Mouse (Mus musculus) forebrain, embryonic 14.5 days (tissue): ENCODE data around the gene Col27a1. TPM values are rescaled to one million over a fixed set of nuclear protein-coding genes. Genes with fewer than 3 reads are reported as not detected.
A peak's percentile ranks its signal among the peaks of the same experiment; 100 is the strongest.

Source experiments
- ATAC-seq: fragments of 200-750 bp; cut with Nextera tagmentation; 2 replicates; pipeline ENCODE4 v1.8.0; 2017; ENCODE audit warnings: mild to moderate bottlenecking, moderate library complexity
- DNase-seq: peaks from one replicate; pipeline ENCODE4 v3.0.0-alpha.2; 2015; ENCODE audit warnings: low spot score
- H3K27ac ChIP-seq: fragments of 300-500 bp; sonication (generic); 2 replicates; pipeline ENCODE4 v1.5.1; 2014; ENCODE audit warnings: low read depth, mild to moderate bottlenecking, control low read depth, low read length, moderate library complexity
- H3K27me3 ChIP-seq: fragments of 300-500 bp; sonication (generic); replicated peaks from 2 replicates; pipeline ENCODE4 v1.6.1; 2014; ENCODE audit warnings: low read length, control low read depth, mixed read lengths; ENCODE audit not compliant: control insufficient read depth, insufficient read depth
- H3K36me3 ChIP-seq: fragments of 300-500 bp; sonication (generic); 2 replicates; pipeline ENCODE4 v1.6.1; 2014; ENCODE audit warnings: low read length, control low read depth; ENCODE audit not compliant: control insufficient read depth, insufficient read depth
- H3K4me1 ChIP-seq: fragments of 300-500 bp; sonication (generic); 2 replicates; pipeline ENCODE4 v1.6.1; 2014; ENCODE audit warnings: antibody characterized with exemption, low read length, control low read depth; ENCODE audit not compliant: control insufficient read depth, insufficient read depth
- H3K4me2 ChIP-seq: fragments of 300-500 bp; sonication (generic); 2 replicates; pipeline ENCODE4 v1.6.1; 2014; ENCODE audit warnings: mild to moderate bottlenecking, control low read depth, low read length
- H3K4me3 ChIP-seq: fragments of 300-500 bp; sonication (generic); 2 replicates; pipeline ENCODE4 v1.5.1; 2014; ENCODE audit warnings: low read depth, low read length, control low read depth
- H3K9ac ChIP-seq: fragments of 300-500 bp; sonication (generic); 2 replicates; pipeline ENCODE4 v1.6.1; 2014; ENCODE audit warnings: mild to moderate bottlenecking, low read length, control low read depth, moderate library complexity
- H3K9me3 ChIP-seq: fragments of 300-500 bp; sonication (generic); replicated peaks from 2 replicates; pipeline ENCODE4 v1.6.1; 2016; ENCODE audit warnings: low read length, control low read depth, mixed read lengths; ENCODE audit not compliant: control insufficient read depth
- WGBS: fragments of 180-500 bp; shearing (Covaris S2); extraction: QIAGEN DNeasy Blood & Tissue Kit; methylation state at CpG from one replicate; pipeline ENCODE4 v1.1.7; 2014; 5-methylcytosine and 5-hydroxymethylcytosine counted together
- polyA plus RNA-seq: library from polyadenylated mRNA; unstranded; fragments of >200 nt; fragmentation: Nextera tagmentation; extraction: Ambion mirVana; gene quantifications from 2 replicates; pipeline ENCODE4 v1.2.1, GENCODE M21; 2014

The Col27a1 gene
- polyA plus RNA-seq, 1 experiment from 2014 or later = 0.57 TPM

- ATAC-seq (no peak), DNase-seq (no peak)
- Histone ChIP-seq H3K4me1 (peaks cover 16% of the 10 kb centered on the region), H3K9ac (no peak overlapping the region), H3K36me3 (no peaks in the 10 kb centered on the region), H3K4me2 (no peak overlapping the region), H3K4me3 (no peak overlapping the region), H3K9me3 (no peaks in the 10 kb centered on the region), H3K27me3 (no peaks in the 10 kb centered on the region), H3K27ac (no peak overlapping the region)
- WGBS = 63% methylated on average over 1 of the region's 1 CpGs
These were observed 17.3 kb downstream of the Col27a1 start for GRCm38 (mm10) chr4:63231121-63231520.

GRCm38 (mm10) chr4:63232542-63233020, 18.8 kb downstream of the Col27a1 start:
- Histone ChIP-seq H3K27me3 (no peaks in the 10 kb centered on the region), H3K4me3 (no peak overlapping the region)

GRCm38 (mm10) chr4:63233557-63234452, 20.0 kb downstream of the Col27a1 start:
- no peak overlapping the region for H3K4me2 ChIP-seq

More at GRCm38 (mm10) chr4:63232542-63233020, 18.8 kb downstream of the Col27a1 start:
- peaks cover 10% of the 10 kb centered on the region for H3K4me1 ChIP-seq
- no peak for ATAC-seq
- no peak overlapping the region for H3K4me2 ChIP-seq
- WGBS = 48% methylated on average over 2 of the region's 2 CpGs
- DNase-seq = no peak
- H3K36me3 ChIP-seq = no peaks in the 10 kb centered on the region
- no peaks in the 10 kb centered on the region for H3K9me3 ChIP-seq
- no peak overlapping the region for H3K9ac ChIP-seq
- H3K27ac ChIP-seq = no peak overlapping the region

GRCm38 (mm10) chr4:63234852-63235251, 21.0 kb downstream of the Col27a1 start:
- Histone ChIP-seq H3K9ac (no peak overlapping the region), H3K4me3 (no peak overlapping the region), H3K4me2 (no peak overlapping the region), H3K27ac (no peak overlapping the region), H3K9me3 (no peaks in the 10 kb centered on the region), H3K4me1 (peaks cover 12% of the 10 kb centered on the region), H3K27me3 (no peaks in the 10 kb centered on the region), H3K36me3 (no peaks in the 10 kb centered on the region)
- 90% methylated on average over 5 of the region's 5 CpGs for WGBS
- no peak for ATAC-seq
- DNase-seq = no peak

More at GRCm38 (mm10) chr4:63233557-63234452, 20.0 kb downstream of the Col27a1 start:
- H3K27ac ChIP-seq = no peak overlapping the region
- WGBS = 74% methylated on average over 7 of the region's 7 CpGs
- no peak overlapping the region for H3K4me3 ChIP-seq
- no peaks in the 10 kb centered on the region for H3K36me3 ChIP-seq
- DNase-seq = peak; percentile 56
- H3K9ac ChIP-seq = no peak overlapping the region
- H3K4me1 ChIP-seq = peaks cover 19% of the 10 kb centered on the region
- H3K27me3 ChIP-seq = no peaks in the 10 kb centered on the region
- H3K9me3 ChIP-seq = no peaks in the 10 kb centered on the region
- no peak; the same call in 1 of the 2 replicates for ATAC-seq

GRCm38 (mm10) chr4:63236235-63236634, 22.4 kb downstream of the Col27a1 start:
- H3K27ac ChIP-seq = no peak overlapping the region
- 67% methylated on average over 2 of the region's 2 CpGs for WGBS
- H3K4me1 ChIP-seq = peaks cover 8% of the 10 kb centered on the region
- H3K4me2 ChIP-seq = no peak overlapping the region
- no peak overlapping the region for H3K4me3 ChIP-seq
- DNase-seq (no peak), ATAC-seq (no peak)
- H3K27me3 ChIP-seq = no peaks in the 10 kb centered on the region
- no peaks in the 10 kb centered on the region for H3K9me3 ChIP-seq
- no peaks in the 10 kb centered on the region for H3K36me3 ChIP-seq
- no peak overlapping the region for H3K9ac ChIP-seq

- no peak overlapping the region for H3K4me3 ChIP-seq
- H3K36me3 ChIP-seq = no peaks in the 10 kb centered on the region
- no peaks in the 10 kb centered on the region for H3K9me3 ChIP-seq
- DNase-seq = no peak
- H3K27me3 ChIP-seq = no peaks in the 10 kb centered on the region
- H3K27ac ChIP-seq = no peak overlapping the region
- 95% methylated on average over 3 of the region's 3 CpGs for WGBS
- H3K4me1 ChIP-seq = peaks cover 8% of the 10 kb centered on the region
- H3K9ac ChIP-seq = no peak overlapping the region
- no peak for ATAC-seq
- H3K4me2 ChIP-seq = no peak overlapping the region
These were observed 23.4 kb downstream of the Col27a1 start for GRCm38 (mm10) chr4:63237225-63237624.

DNA sequence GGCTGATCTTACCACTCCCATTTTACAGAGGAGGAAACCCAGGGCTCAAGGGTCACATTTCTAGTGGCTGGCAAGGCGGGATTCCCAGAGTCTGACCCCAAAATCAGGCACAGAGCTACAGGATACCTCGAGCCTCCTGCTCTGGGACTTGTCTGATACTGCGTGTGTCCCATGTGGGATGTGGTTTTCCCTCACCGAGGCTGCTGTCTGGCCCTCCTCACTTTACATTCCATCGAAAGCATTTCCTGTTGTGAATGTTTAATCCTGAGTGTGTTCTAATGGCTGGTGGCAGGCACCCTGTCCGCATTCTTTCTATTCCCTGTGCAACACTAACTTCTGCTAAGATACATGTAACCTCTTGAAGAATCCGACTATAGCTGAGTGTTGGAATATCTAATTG, 24.3 kb downstream of the Col27a1 start:
- DNase-seq (no peak), ATAC-seq (no peak)
- Histone ChIP-seq H3K4me3 (no peak overlapping the region), H3K27ac (peak overlapping the region; percentile 11; the same call in 1 of the 2 replicates), H3K9ac (no peak overlapping the region), H3K27me3 (no peaks in the 10 kb centered on the region), H3K36me3 (no peaks in the 10 kb centered on the region), H3K9me3 (no peaks in the 10 kb centered on the region), H3K4me1 (peaks cover 8% of the 10 kb centered on the region), H3K4me2 (no peak overlapping the region)
- WGBS = 77% methylated on average over 7 of the region's 7 CpGs

GRCm38 (mm10) chr4:63238722-63239121, 24.9 kb downstream of the Col27a1 start:
- 0 out of 2 replicates have a peak overlapping the region, but pooled peaks have one; percentile 11 for H3K27ac ChIP-seq
- peak; percentile 80 for ATAC-seq
- H3K27me3 ChIP-seq = no peaks in the 10 kb centered on the region
- H3K9me3 ChIP-seq = no peaks in the 10 kb centered on the region
- WGBS = 31% methylated on average over 5 of the region's 5 CpGs
- H3K36me3 ChIP-seq = no peaks in the 10 kb centered on the region
- peaks cover 8% of the 10 kb centered on the region for H3K4me1 ChIP-seq
- no peak overlapping the region for H3K4me3 ChIP-seq
- H3K4me2 ChIP-seq = no peak overlapping the region
- DNase-seq = peak; percentile 87
- no peak overlapping the region for H3K9ac ChIP-seq

GRCm38 (mm10) chr4:63241031-63241430, 27.2 kb downstream of the Col27a1 start:
- peaks cover 8% of the 10 kb centered on the region for H3K4me1 ChIP-seq
- no peak overlapping the region for H3K9ac ChIP-seq
- H3K4me2 ChIP-seq = no peak overlapping the region
- H3K36me3 ChIP-seq = no peaks in the 10 kb centered on the region
- H3K4me3 ChIP-seq = no peak overlapping the region
- H3K9me3 ChIP-seq = no peaks in the 10 kb centered on the region
- H3K27ac ChIP-seq = no peak overlapping the region
- H3K27me3 ChIP-seq = no peaks in the 10 kb centered on the region
- 92% methylated on average over 3 of the region's 3 CpGs for WGBS
- DNase-seq = no peak
- no peak for ATAC-seq
